Mouse (Mus musculus) Patski (cell line): ENCODE measurements around the gene Os9. TPM values are rescaled to one million over a fixed set of nuclear protein-coding genes. Genes with fewer than 3 reads are reported as not detected.

ENCODE experiments used
- ATAC-seq: fragments of 100-300 bp; one replicate; pipeline ENCODE4 v1.8.0; 2021
- CTCF ChIA-PET: fragments of 350-600 bp; sonication (Branson Sonifier 250); formaldehyde crosslinking; loops from one replicate; lab custom pipeline; 2022; ENCODE audit warnings: inconsistent platforms; lab: Charles Lee
- POLR2A ChIA-PET: fragments of 350-600 bp; sonication (Branson Sonifier 250); formaldehyde crosslinking; loops from one replicate; lab custom pipeline; 2022; ENCODE audit warnings: antibody characterized with exemption, inconsistent platforms; lab: Charles Lee
- DNase-seq: peaks from one replicate; pipeline ENCODE4 v3.0.0-alpha.2; 2011; ENCODE audit warnings: low read depth, low spot score
- H3K27me3 ChIP-seq: fragments of 371-371 bp; one replicate; pipeline ENCODE4 v1.5.1; 2021
- CTCF ChIP-seq: fragments of 100-300 bp; IDR thresholded peaks from one replicate; pipeline ENCODE4 v1.5.1; 2021
- in situ Hi-C: fragments of 300-500 bp; cut with MboI; formaldehyde crosslinking; loops from 3 replicates; pipeline ENCODE4 v1.11.1; 2018; ENCODE audit warnings: low pct_unique_long_range_greater_than_20kb, mixed read lengths
- polyA plus RNA-seq: library from polyadenylated mRNA; unstranded; gene quantifications from one replicate; pipeline ENCODE4 v1.2.3, GENCODE M21; 2021

Os9 gene
- polyA plus RNA-seq, 1 experiment from 2014 or later: 173 TPM

GRCm38 (mm10) chr10:127048608-127049394 lies 72.1 kb downstream of the Os9 start:
- TF ChIP-seq CTCF: no peak
- POLR2A ChIA-PET: no interaction called here
- DNase-seq (no peak), ATAC-seq (no peak)
- H3K27me3 ChIP-seq: no peaks in the 10 kb centered on the region
- CTCF ChIA-PET: interaction anchor here (1.0 to 3.0 kb wide), 2 partner anchors 9 to 130 kb away, joined by 3 to 13 read pairs; no protein-coding TSS in a partner anchor
- in situ Hi-C loops: no loop called here

- DNase-seq: no peak
- POLR2A ChIA-PET: no interaction called here
- CTCF ChIA-PET: interaction anchor here (3.0 kb wide), 1 partner anchor 10 kb away, joined by 13 read pairs; no protein-coding TSS in a partner anchor
- H3K27me3 ChIP-seq: no peaks in the 10 kb centered on the region
- TF ChIP-seq CTCF: no peak
- no peak for ATAC-seq
- in situ Hi-C loops: no loop called here
Observed at GRCm38 (mm10) chr10:127047954-127048353, 73.0 kb downstream of the Os9 start, which contains the start of gene Cyp27b1. Gene Cyp27b1, plus strand, starts transcription at chr10:127048250.

Other genes with a start within 250 kb of the Os9 start
- gene Atp23, start 219.8 kb downstream of the Os9 start, polyA plus RNA-seq: 14.5 TPM
- 101 TPM for gene Ctdsp2, start 142.4 kb downstream of the Os9 start, polyA plus RNA-seq
- gene Avil, start 120.4 kb downstream of the Os9 start, polyA plus RNA-seq: 0.09 TPM
- gene Tsfm, start 90.3 kb downstream of the Os9 start, polyA plus RNA-seq: 61.7 TPM
- gene Mettl1, start 79.7 kb downstream of the Os9 start, polyA plus RNA-seq: 15.8 TPM
- 0.44 TPM for gene Eef1akmt3, start 79.6 kb downstream of the Os9 start, polyA plus RNA-seq
- gene Cyp27b1, start 72.9 kb downstream of the Os9 start, polyA plus RNA-seq: 0.51 TPM
- 28.6 TPM for gene March9, start 60.9 kb downstream of the Os9 start, polyA plus RNA-seq
- gene Cdk4, start 57.6 kb downstream of the Os9 start, polyA plus RNA-seq: 669 TPM
- gene Tspan31, start 50.9 kb downstream of the Os9 start, polyA plus RNA-seq: 116 TPM
- gene Agap2, start 45.8 kb downstream of the Os9 start, polyA plus RNA-seq: 1.4 TPM
- 112 TPM for gene B4galnt1, start 44.1 kb upstream of the Os9 start, polyA plus RNA-seq
- gene Slc26a10, start 59.5 kb upstream of the Os9 start, polyA plus RNA-seq: 0.85 TPM
- 106 TPM for gene Arhgef25, start 69.0 kb upstream of the Os9 start, polyA plus RNA-seq
- gene Dtx3, start 74.6 kb upstream of the Os9 start, polyA plus RNA-seq: 155 TPM
- gene Pip4k2c, start 90.5 kb upstream of the Os9 start, polyA plus RNA-seq: 76.8 TPM
- gene Kif5a, start 142.2 kb upstream of the Os9 start, polyA plus RNA-seq: 0.44 TPM
- 307 TPM for gene Dctn2, start 145.2 kb upstream of the Os9 start, polyA plus RNA-seq
- 55.1 TPM for gene Mbd6, start 167.9 kb upstream of the Os9 start, polyA plus RNA-seq
- gene Mars, start 190.7 kb upstream of the Os9 start, polyA plus RNA-seq: 152 TPM
- gene Arhgap9, start 200.8 kb upstream of the Os9 start, polyA plus RNA-seq: not detected
- 0.23 TPM for gene Gli1, start 220.8 kb upstream of the Os9 start, polyA plus RNA-seq
- gene Inhbe, start 233.3 kb upstream of the Os9 start, polyA plus RNA-seq: 0.01 TPM
- not detected for gene Inhbc, start 249.3 kb upstream of the Os9 start, polyA plus RNA-seq